Mouse (Mus musculus) midbrain, embryonic 16.5 days (tissue): Measurements from ENCODE around the gene Atg4d. TPM values are rescaled to one million over a fixed set of nuclear protein-coding genes. Genes with fewer than 3 reads are reported as not detected.
"Not testable (repeated sequence)": the region's sequence is repeated elsewhere in the genome, so short reads cannot be mapped to it uniquely, and the experiment has no call there.

Source experiments
- ATAC-seq: fragments of 200-750 bp; cut with Nextera tagmentation; 2 replicates; pipeline ENCODE4 v1.8.0; 2017; ENCODE audit warnings: moderate TSS enrichment
- H3K27ac ChIP-seq: fragments of 300-500 bp; sonication (generic); 2 replicates; pipeline ENCODE4 v1.5.1; 2014; ENCODE audit warnings: mild to moderate bottlenecking, low read length, mixed read lengths
- H3K27me3 ChIP-seq: fragments of 300-500 bp; sonication (generic); 2 replicates; pipeline ENCODE4 v1.6.1; 2014; ENCODE audit warnings: low read depth, low read length, mixed read lengths; ENCODE audit not compliant: control insufficient read depth, insufficient read depth
- H3K36me3 ChIP-seq: fragments of 300-500 bp; sonication (generic); 2 replicates; pipeline ENCODE4 v1.6.1; 2014; ENCODE audit warnings: mild to moderate bottlenecking, low read length, moderate library complexity, mixed read lengths; ENCODE audit not compliant: control insufficient read depth, insufficient read depth
- H3K4me1 ChIP-seq: fragments of 300-500 bp; sonication (generic); 2 replicates; pipeline ENCODE4 v1.6.1; 2014; ENCODE audit warnings: mild to moderate bottlenecking, low read length, mixed read lengths; ENCODE audit not compliant: control insufficient read depth, insufficient read depth
- H3K4me2 ChIP-seq: fragments of 300-500 bp; sonication (generic); 2 replicates; pipeline ENCODE4 v1.6.1; 2014; ENCODE audit warnings: mild to moderate bottlenecking, low read length, mixed read lengths
- H3K4me3 ChIP-seq: fragments of 300-500 bp; sonication (generic); 2 replicates; pipeline ENCODE4 v1.5.1; 2014; ENCODE audit warnings: low read depth, mild to moderate bottlenecking, low read length, moderate library complexity, mixed read lengths
- H3K9ac ChIP-seq: fragments of 300-500 bp; sonication (generic); 2 replicates; pipeline ENCODE4 v1.6.1; 2014; ENCODE audit warnings: low read depth, low read length, mixed read lengths
- H3K9me3 ChIP-seq: fragments of 300-500 bp; sonication (generic); replicated peaks from 2 replicates; pipeline ENCODE4 v1.6.1; 2014; ENCODE audit warnings: mild to moderate bottlenecking, low read length, mixed read lengths; ENCODE audit not compliant: control insufficient read depth, poor library complexity, severe bottlenecking
- WGBS: fragments of 180-500 bp; shearing (Covaris S2); extraction: QIAGEN DNeasy Blood & Tissue Kit; methylation state at CpG from one replicate; pipeline ENCODE4 v1.1.7; 2014; 5-methylcytosine and 5-hydroxymethylcytosine counted together
- polyA plus RNA-seq: library from polyadenylated mRNA; unstranded; fragments of >200 nt; fragmentation: Nextera tagmentation; extraction: Ambion mirVana; gene quantifications from 2 replicates; pipeline ENCODE4 v1.2.1, GENCODE M21; 2015

Atg4d gene
- polyA plus RNA-seq, 1 experiment from 2014 or later: 43.0 TPM

GRCm38 (mm10) chr9:21248326-21248725, 16.8 kb upstream of the Atg4d start, which contains the start of gene S1pr5:
S1pr5 (minus strand) TSS chr9:21248443.
- H3K27me3 ChIP-seq: peaks cover 60% of the 10 kb centered on the region
- peak within 1 kb of the TSS; percentile 21; the same call in 1 of the 2 replicates for H3K4me2 ChIP-seq
- WGBS: 1% methylated on average over 25 of the region's 30 CpGs
- H3K4me3 ChIP-seq: no peak within 1 kb of the TSS
- no peaks in the 10 kb centered on the region for H3K36me3 ChIP-seq
- ATAC-seq: no peak
- peaks cover 18% of the 10 kb centered on the region; the same call in 1 of the 2 replicates for H3K4me1 ChIP-seq
- no peaks in the 10 kb centered on the region for H3K9me3 ChIP-seq
- H3K9ac ChIP-seq: 0 out of 2 replicates have a peak within 1 kb of the TSS, but pooled peaks have one; percentile 20
- H3K27ac ChIP-seq: no peak within 1 kb of the TSS

GRCm38 (mm10) chr9:21249629-21250508, 15.2 kb upstream of the Atg4d start:
- Histone ChIP-seq H3K27me3 (peaks cover 47% of the 10 kb centered on the region), H3K9me3 (no peaks in the 10 kb centered on the region)
- no peak for ATAC-seq

GRCm38 (mm10) chr9:21250509-21250908, 14.6 kb upstream of the Atg4d start:
- Histone ChIP-seq H3K36me3 (no peaks in the 10 kb centered on the region), H3K4me2 (no peak overlapping the region), H3K4me1 (peaks cover 4% of the 10 kb centered on the region; the same call in 1 of the 2 replicates), H3K4me3 (no peak overlapping the region), H3K27me3 (peaks cover 42% of the 10 kb centered on the region), H3K9ac (no peak overlapping the region), H3K9me3 (no peaks in the 10 kb centered on the region), H3K27ac (no peak overlapping the region)
- WGBS: 36% methylated on average over 2 of the region's 2 CpGs
- no peak for ATAC-seq

More at GRCm38 (mm10) chr9:21249629-21250508, 15.2 kb upstream of the Atg4d start:
- Histone ChIP-seq H3K36me3 (no peaks in the 10 kb centered on the region), H3K4me2 (no peak overlapping the region), H3K27ac (no peak overlapping the region), H3K4me1 (peaks cover 10% of the 10 kb centered on the region; the same call in 1 of the 2 replicates), H3K9ac (no peak overlapping the region), H3K4me3 (no peak overlapping the region)
- 46% methylated on average over 17 of the region's 17 CpGs for WGBS

- Histone ChIP-seq H3K9ac (no peak overlapping the region), H3K4me2 (no peak overlapping the region), H3K27ac (no peak overlapping the region), H3K4me3 (no peak overlapping the region), H3K4me1 (peaks cover 4% of the 10 kb centered on the region; the same call in 1 of the 2 replicates), H3K27me3 (peaks cover 37% of the 10 kb centered on the region), H3K9me3 (no peaks in the 10 kb centered on the region), H3K36me3 (no peaks in the 10 kb centered on the region)
- WGBS: 69% methylated on average over 13 of the region's 13 CpGs
- ATAC-seq: no peak
Measured at GRCm38 (mm10) chr9:21251116-21251735, 13.9 kb upstream of the Atg4d start.

- no peak overlapping the region for H3K27ac ChIP-seq
- no peaks in the 10 kb centered on the region for H3K36me3 ChIP-seq
- no peak overlapping the region for H3K4me3 ChIP-seq
- H3K27me3 ChIP-seq: peaks cover 8% of the 10 kb centered on the region
- no peaks in the 10 kb centered on the region for H3K9me3 ChIP-seq
- no peak for ATAC-seq
- H3K9ac ChIP-seq: no peak overlapping the region
- H3K4me2 ChIP-seq: no peak overlapping the region
- H3K4me1 ChIP-seq: no peaks in the 10 kb centered on the region
Measured at GRCm38 (mm10) chr9:21254690-21255089, 10.4 kb upstream of the Atg4d start.

GRCm38 (mm10) chr9:21256349-21256748, 8.7 kb upstream of the Atg4d start:
- H3K4me3 ChIP-seq, H3K4me2 ChIP-seq, H3K4me1 ChIP-seq, H3K36me3 ChIP-seq, ATAC-seq, H3K9ac ChIP-seq, H3K27ac ChIP-seq, H3K9me3 ChIP-seq, H3K27me3 ChIP-seq: not testable (repeated sequence)
- 78% methylated on average over 4 of the region's 4 CpGs for WGBS

- Histone ChIP-seq H3K9ac (no peak overlapping the region), H3K4me3 (no peak overlapping the region), H3K27ac (no peak overlapping the region), H3K36me3 (no peaks in the 10 kb centered on the region), H3K4me2 (no peak overlapping the region), H3K4me1 (peaks cover 4% of the 10 kb centered on the region; the same call in 1 of the 2 replicates), H3K9me3 (no peaks in the 10 kb centered on the region), H3K27me3 (no peaks in the 10 kb centered on the region)
- no peak for ATAC-seq
- WGBS: 88% methylated on average over 6 of the region's 6 CpGs
Measured at GRCm38 (mm10) chr9:21260491-21261040, 4.5 kb upstream of the Atg4d start.

- H3K27ac ChIP-seq: no peak overlapping the region
- no peak for ATAC-seq
- H3K4me3 ChIP-seq: no peak overlapping the region
- WGBS: 63% methylated on average over 2 of the region's 2 CpGs
- H3K4me1 ChIP-seq: peaks cover 16% of the 10 kb centered on the region
- no peak overlapping the region for H3K4me2 ChIP-seq
- H3K9me3 ChIP-seq: no peaks in the 10 kb centered on the region
- H3K27me3 ChIP-seq: no peaks in the 10 kb centered on the region
- peaks cover under 1% of the 10 kb centered on the region; the same call in 1 of the 2 replicates for H3K36me3 ChIP-seq
- H3K9ac ChIP-seq: no peak overlapping the region
Measured at GRCm38 (mm10) chr9:21261831-21262230, 3.3 kb upstream of the Atg4d start.
